Mouse (Mus musculus) CH12.LX (cell line): ENCODE data around the gene Dab1. TPM values are rescaled to one million over a fixed set of nuclear protein-coding genes. Genes with fewer than 3 reads are reported as not detected.

Source experiments
- DNase-seq: peaks from one replicate; pipeline ENCODE4 v3.0.0-alpha.2; 2013; ENCODE audit errors: extremely low read depth
- H3K27ac ChIP-seq: 2 replicates; pipeline ENCODE4 v1.5.1; 2012; ENCODE audit warnings: low read depth, mild to moderate bottlenecking, control low read depth, moderate library complexity; ENCODE audit not compliant: insufficient read depth
- H3K27me3 ChIP-seq: replicated peaks from 2 replicates; pipeline ENCODE3; 2012; ENCODE audit warnings: inconsistent platforms
- H3K36me3 ChIP-seq, 2 experiments: replicated peaks in 1 of 2; 2 replicates each; pipeline versions ENCODE3 to v1.6.1; 2012; ENCODE audit warnings: inconsistent platforms in 1 of 2, low read length in 1 of 2, mild to moderate bottlenecking in 1 of 2, mixed read lengths in 1 of 2, moderate library complexity in 1 of 2; ENCODE audit not compliant: control insufficient read depth in 1 of 2, insufficient read depth in 1 of 2
- H3K4me1 ChIP-seq, 2 experiments: 2 replicates each; pipeline ENCODE4 v1.6.1; 2012; ENCODE audit warnings: inconsistent platforms in 1 of 2, moderate library complexity in 1 of 2; ENCODE audit not compliant: insufficient read depth in 2 of 2, control insufficient read depth in 1 of 2
- H3K4me2 ChIP-seq: 2 replicates; pipeline ENCODE4 v1.6.1; 2012; ENCODE audit warnings: low read depth, mild to moderate bottlenecking, control low read depth; ENCODE audit not compliant: poor library complexity, insufficient read depth, severe bottlenecking
- H3K4me3 ChIP-seq, 3 experiments: fragments of 150-350 bp in 1 of 3; sonication (generic) in 1 of 3; replicated peaks in 1 of 3; 2 replicates each; pipeline versions ENCODE3 to v1.5.1; 2011 to 2012; ENCODE audit warnings: low read depth in 2 of 3, low read length in 2 of 3, mild to moderate bottlenecking in 2 of 3, moderate library complexity in 2 of 3, control low read depth in 1 of 3, improper control_type of control experiment in 1 of 3, inconsistent platforms in 1 of 3, mixed read lengths in 1 of 3; ENCODE audit not compliant: poor library complexity in 1 of 3
- H3K79me2 ChIP-seq: replicated peaks from 2 replicates; pipeline ENCODE4 v1.6.1; 2012; ENCODE audit warnings: mild to moderate bottlenecking, moderate library complexity; ENCODE audit not compliant: control insufficient read depth, poor library complexity, insufficient read depth, severe bottlenecking; ENCODE audit errors: extremely low read depth
- H3K9ac ChIP-seq: 2 replicates; pipeline ENCODE4 v1.6.1; 2012; ENCODE audit warnings: low read depth, mild to moderate bottlenecking, control low read depth, moderate library complexity; ENCODE audit not compliant: insufficient read depth
- H3K9me3 ChIP-seq: replicated peaks from 2 replicates; pipeline ENCODE3; 2012; ENCODE audit warnings: low read length, inconsistent platforms, mixed read lengths
- BHLHE40 ChIP-seq: IDR thresholded peaks from 2 replicates; pipeline ENCODE4 v1.6.1; 2011; ENCODE audit warnings: mild to moderate bottlenecking, low read depth, low read length, improper control_type of control experiment
- CHD1 ChIP-seq: IDR thresholded peaks from 2 replicates; pipeline ENCODE4 v1.6.1; 2012; ENCODE audit warnings: low read depth, low read length, improper control_type of control experiment, inconsistent platforms
- CHD2 ChIP-seq: IDR thresholded peaks from 2 replicates; pipeline ENCODE4 v1.6.1; 2011; ENCODE audit warnings: low read length, improper control_type of control experiment
- CTCF ChIP-seq, 2 experiments: IDR thresholded peaks in 1 of 2; conservative IDR thresholded peaks in 1 of 2; 2 replicates each; pipeline ENCODE4 v1.5.1; 2011 to 2012; ENCODE audit warnings: low read depth in 2 of 2, low read length in 2 of 2, improper control_type of control experiment in 1 of 2, inconsistent platforms in 1 of 2, mild to moderate bottlenecking in 1 of 2, moderate library complexity in 1 of 2
- E2F4 ChIP-seq: IDR thresholded peaks from 2 replicates; pipeline ENCODE4 v1.6.1; 2011; ENCODE audit warnings: low read depth, low read length, improper control_type of control experiment; ENCODE audit not compliant: insufficient replicate concordance
- ELF1 ChIP-seq: IDR thresholded peaks from 2 replicates; pipeline ENCODE4 v1.6.1; 2014; ENCODE audit warnings: low read depth, mild to moderate bottlenecking, inconsistent platforms, low read length, improper control_type of control experiment
- ETS1 ChIP-seq: conservative IDR thresholded peaks from 2 replicates; pipeline ENCODE4 v1.6.1; 2012; ENCODE audit warnings: low read depth, mild to moderate bottlenecking, inconsistent platforms, low read length, improper control_type of control experiment, moderate library complexity
- HCFC1 ChIP-seq: IDR thresholded peaks from 2 replicates; pipeline ENCODE4 v1.6.1; 2012; ENCODE audit warnings: low read depth, mild to moderate bottlenecking, inconsistent platforms, low read length, improper control_type of control experiment
- IRF4 ChIP-seq: IDR thresholded peaks from 2 replicates; pipeline ENCODE4 v1.6.1; 2014; ENCODE audit warnings: low read depth, mild to moderate bottlenecking, inconsistent platforms, low read length, improper control_type of control experiment
- JUN ChIP-seq: IDR thresholded peaks from 2 replicates; pipeline ENCODE4 v1.6.1; 2011; ENCODE audit warnings: low read depth, mild to moderate bottlenecking, low read length, improper control_type of control experiment, moderate library complexity; ENCODE audit not compliant: insufficient read depth
- JUND ChIP-seq: conservative IDR thresholded peaks from 2 replicates; pipeline ENCODE4 v1.6.1; 2011; ENCODE audit warnings: low read depth, low read length, improper control_type of control experiment
- KAT2A ChIP-seq: IDR thresholded peaks from 2 replicates; pipeline ENCODE4 v1.6.1; 2012; ENCODE audit warnings: low read length, improper control_type of control experiment, inconsistent platforms; ENCODE audit not compliant: insufficient replicate concordance
- MAX ChIP-seq: IDR thresholded peaks from 2 replicates; pipeline ENCODE4 v1.6.1; 2011; ENCODE audit warnings: low read length, improper control_type of control experiment
- MXI1 ChIP-seq: IDR thresholded peaks from 2 replicates; pipeline ENCODE4 v1.6.1; 2011; ENCODE audit warnings: mild to moderate bottlenecking, low read depth, low read length, improper control_type of control experiment
- NRF1 ChIP-seq: IDR thresholded peaks from 2 replicates; pipeline ENCODE4 v1.6.1; 2014; ENCODE audit warnings: low read depth, mild to moderate bottlenecking, inconsistent platforms, low read length, improper control_type of control experiment, moderate library complexity
- RAD21 ChIP-seq: IDR thresholded peaks from 2 replicates; pipeline ENCODE4 v1.6.1; 2011; ENCODE audit warnings: low read depth, mild to moderate bottlenecking, low read length, improper control_type of control experiment, moderate library complexity
- SIN3A ChIP-seq: IDR thresholded peaks from 2 replicates; pipeline ENCODE4 v1.6.1; 2012; ENCODE audit warnings: low read length, improper control_type of control experiment, inconsistent platforms
- SMC3 ChIP-seq: IDR thresholded peaks from 2 replicates; pipeline ENCODE4 v1.6.1; 2011; ENCODE audit warnings: low read depth, low read length, improper control_type of control experiment
- TBP ChIP-seq: conservative IDR thresholded peaks from 2 replicates; pipeline ENCODE4 v1.6.1; 2011; ENCODE audit warnings: low read depth, low read length, improper control_type of control experiment
- TCF12 ChIP-seq: IDR thresholded peaks from 2 replicates; pipeline ENCODE4 v1.6.1; 2014; ENCODE audit warnings: low read depth, mild to moderate bottlenecking, inconsistent platforms, low read length, improper control_type of control experiment
- UBTF ChIP-seq: IDR thresholded peaks from 2 replicates; pipeline ENCODE4 v1.6.1; 2012; ENCODE audit warnings: low read depth, mild to moderate bottlenecking, inconsistent platforms, low read length, improper control_type of control experiment, moderate library complexity
- USF1 ChIP-seq: IDR thresholded peaks from 2 replicates; pipeline ENCODE4 v1.6.1; 2014; ENCODE audit warnings: low read depth, mild to moderate bottlenecking, inconsistent platforms, low read length, improper control_type of control experiment
- USF2 ChIP-seq: conservative IDR thresholded peaks from 2 replicates; pipeline ENCODE4 v1.6.1; 2011; ENCODE audit warnings: low read depth, low read length, improper control_type of control experiment
- ZC3H11A ChIP-seq: IDR thresholded peaks from 2 replicates; pipeline ENCODE4 v1.6.1; 2012; ENCODE audit warnings: low read depth, mild to moderate bottlenecking, inconsistent platforms, low read length, improper control_type of control experiment
- ZNF384 ChIP-seq: IDR thresholded peaks from 2 replicates; pipeline ENCODE4 v1.6.1; 2012; ENCODE audit warnings: low read depth, low read length, improper control_type of control experiment, inconsistent platforms
- dilution Hi-C: fragments of 300-500 bp; cut with MboI; formaldehyde crosslinking; loops from 2 replicates; pipeline ENCODE4 v1.14.3; 2020; ENCODE audit warnings: low sequenced_read_pairs; ENCODE audit not compliant: extremely low pct_unique_long_range_greater_than_20kb, extremely low pct_ligation_motif_present
- in situ Hi-C: fragments of 300-500 bp; cut with MboI; formaldehyde crosslinking; loops from 3 replicates; pipeline ENCODE4 v1.14.3; 2019; ENCODE audit warnings: low sequenced_read_pairs, low pct_ligation_motif_present, low pct_unique_long_range_greater_than_20kb, mixed read lengths
- polyA plus RNA-seq: library from polyadenylated mRNA; unstranded; fragments of >175 nt; gene quantifications from 2 replicates; pipeline ENCODE4 v1.2.1, GENCODE M21; 2012; ENCODE audit warnings: low read depth; ENCODE audit not compliant: insufficient read length
- total RNA-seq, 2 experiments: library from RNA; depleted of rRNA; stranded (reverse); fragments of 300-350 nt in 1 of 2; fragments of >200 nt in 1 of 2; gene quantifications; 2 replicates each; pipeline ENCODE4 v1.2.3; 2012 to 2014

The Dab1 gene
- total and polyA plus RNA-seq, 3 experiments = not detected

GRCm38 (mm10) chr4:104665553-104665952 lies 1046.4 kb downstream of the Dab1 start:
- Histone ChIP-seq H3K4me1 (no peaks in the 10 kb centered on the region), H3K36me3 (no peaks in the 10 kb centered on the region), H3K9me3 (peaks cover 27% of the 10 kb centered on the region), H3K4me2 (no peak overlapping the region), H3K4me3 (no peak overlapping the region), H3K9ac (no peak overlapping the region), H3K79me2 (no peaks in the 10 kb centered on the region), H3K27ac (no peak overlapping the region), H3K27me3 (no peaks in the 10 kb centered on the region)
- DNase-seq = peak; percentile 66
- TF ChIP-seq IRF4 = no peak
- TF ChIP-seq ELF1 = no peak
- no peak for TF ChIP-seq KAT2A
- TF ChIP-seq CHD2 = no peak
- no peak for TF ChIP-seq ZC3H11A
- TF ChIP-seq TBP = no peak
- TF ChIP-seq CHD1 = no peak
- TF ChIP-seq CTCF (conservative IDR thresholded peaks at IDR 0.05 in 1 of 2, IDR thresholded peaks at IDR 0.05 in 1 of 2; ENCODE audit: low read depth in 2 of 2, low read length in 2 of 2) = peak; percentile 26 to 41; a peak in 2 of 4 replicates
- no peak for TF ChIP-seq MAX
- TF ChIP-seq SMC3 = peak; percentile 33
- TF ChIP-seq JUND = no peak
- no peak for TF ChIP-seq ZNF384
- TF ChIP-seq RAD21 = peak; percentile 24
- no peak for TF ChIP-seq HCFC1
- no peak for TF ChIP-seq SIN3A
- TF ChIP-seq MXI1 = no peak
- dilution Hi-C loops (no loop called here), in situ Hi-C loops (no loop called here)

- no peak for TF ChIP-seq BHLHE40
- no peak for TF ChIP-seq USF1
- no peak for TF ChIP-seq NRF1
- TF ChIP-seq USF2 = no peak
- no peak for TF ChIP-seq ETS1
- no peak for TF ChIP-seq UBTF
- no peak for TF ChIP-seq TCF12
- no peak for TF ChIP-seq E2F4
- no peak for TF ChIP-seq CTCF (conservative IDR thresholded peaks at IDR 0.05 in 1 of 2, IDR thresholded peaks at IDR 0.05 in 1 of 2; ENCODE audit: low read depth in 2 of 2, low read length in 2 of 2)
- no peak for TF ChIP-seq SMC3
- no peak for TF ChIP-seq JUN
- Histone ChIP-seq H3K4me2 (no peak overlapping the region), H3K4me1 (no peaks in the 10 kb centered on the region), H3K9me3 (peaks cover 26% of the 10 kb centered on the region), H3K27me3 (no peaks in the 10 kb centered on the region), H3K9ac (no peak overlapping the region), H3K36me3 (no peaks in the 10 kb centered on the region), H3K79me2 (no peaks in the 10 kb centered on the region), H3K4me3 (no peak overlapping the region), H3K27ac (no peak overlapping the region)
- in situ Hi-C loops (no loop called here), dilution Hi-C loops (no loop called here)
- no peak for DNase-seq
Observed at GRCm38 (mm10) chr4:104666831-104667551, 1047.8 kb downstream of the Dab1 start.
